Mouse (Mus musculus) urinary bladder, postnatal 36 days (tissue): Measurements from ENCODE around the gene Ctr9.
A peak's percentile ranks its signal among the peaks of the same experiment; 100 is the strongest.

ENCODE experiments used
- DNase-seq, 2 experiments: peaks; one replicate each; pipeline ENCODE4 v3.0.0; 2022; ENCODE audit warnings: low spot score in 2 of 2, mixed read lengths in 1 of 2

The Ctr9 gene

DNA sequence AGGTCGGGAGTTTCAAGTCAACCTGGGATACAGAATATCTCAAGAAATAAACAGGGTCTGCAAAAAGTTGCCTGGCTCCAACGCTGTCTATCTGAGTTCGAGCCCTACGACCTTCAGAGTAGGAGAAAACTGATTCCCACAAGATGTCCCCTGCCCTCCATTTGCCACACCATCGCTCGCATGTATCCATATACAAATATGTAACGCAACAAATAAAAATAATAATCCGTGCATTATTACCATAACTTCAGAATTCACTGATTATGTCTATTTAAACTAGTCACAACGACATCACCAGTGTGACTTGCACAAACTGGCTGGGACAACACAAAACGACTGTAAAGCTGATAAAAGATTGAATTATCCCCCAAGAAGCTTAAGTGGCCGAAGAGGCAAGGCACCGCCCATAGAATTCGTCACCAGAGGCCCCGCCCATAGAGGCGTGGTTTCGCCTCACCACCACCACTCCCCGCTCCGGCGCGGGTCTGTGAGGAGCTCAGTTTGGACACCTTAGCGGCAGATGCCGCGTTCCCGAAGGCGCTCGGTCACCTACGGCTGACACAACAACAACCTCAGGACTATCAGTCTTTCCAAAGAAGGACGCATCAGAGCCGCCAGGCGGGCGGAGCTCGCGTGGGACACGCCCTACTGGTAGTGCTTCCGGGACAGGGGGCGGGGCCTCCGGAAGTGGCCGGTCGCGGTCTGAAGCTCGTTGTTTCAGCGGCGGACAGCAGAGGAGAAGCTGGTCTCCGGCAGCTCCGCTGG lies at the start of gene Ctr9:
Gene Ctr9 (plus strand): TSS at position 671 of the 765 bp plus-strand sequence.
- DNase-seq: peak; percentile 93 to 95

DNA sequence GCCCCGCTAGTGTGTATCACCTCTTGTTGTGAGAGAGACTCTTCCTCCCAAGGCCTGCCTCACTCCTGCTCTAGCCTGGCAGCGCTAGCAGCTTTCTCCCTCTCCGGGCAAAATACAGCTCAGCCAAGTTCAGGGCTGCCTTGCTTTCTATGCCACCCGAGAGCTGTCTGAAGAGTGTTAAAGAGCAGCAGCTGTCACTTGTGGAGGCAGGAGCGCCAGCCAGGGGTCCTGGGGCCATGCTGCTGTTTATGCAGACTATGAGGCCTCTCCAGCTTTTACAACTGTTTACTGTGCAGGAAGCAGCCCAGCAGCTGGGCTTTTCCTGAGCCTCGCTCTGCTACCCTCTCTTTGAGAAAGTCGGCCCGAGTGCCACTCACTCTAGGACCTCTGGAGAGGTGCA lies 47.7 kb upstream of the Ctr9 start:
- no peak for DNase-seq

- peak in 1 of 2 experiments; percentile 57 for DNase-seq
Observed at GRCm38 (mm10) chr7:110982053-110982705, 46.6 kb upstream of the Ctr9 start, which contains the start of gene Mrvi1. TSS of gene Mrvi1 (minus strand) at chr7:110982461.

- peak; percentile 42 to 52 for DNase-seq
Observed at GRCm38 (mm10) chr7:110982764-110983163, 46.0 kb upstream of the Ctr9 start.

DNA sequence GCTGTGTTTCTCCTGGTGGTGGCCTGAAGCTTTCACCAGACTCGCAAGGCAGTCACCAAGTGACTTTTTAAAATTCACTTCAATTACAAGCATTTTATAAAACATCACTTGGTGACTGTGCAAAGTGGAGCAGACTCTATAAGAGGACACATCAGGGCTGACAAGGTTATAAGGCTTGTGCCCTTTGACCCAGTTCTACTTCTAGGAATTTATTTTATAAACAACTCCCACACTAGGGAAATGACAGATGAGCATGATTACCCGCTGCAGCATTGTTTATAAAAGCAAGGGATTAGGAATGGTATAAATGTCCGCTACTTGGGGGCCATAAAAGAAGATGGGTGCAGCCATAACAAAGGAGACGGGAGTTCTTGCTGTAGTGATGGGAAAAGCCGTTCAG lies 45.1 kb upstream of the Ctr9 start:
- DNase-seq: no peak

DNA sequence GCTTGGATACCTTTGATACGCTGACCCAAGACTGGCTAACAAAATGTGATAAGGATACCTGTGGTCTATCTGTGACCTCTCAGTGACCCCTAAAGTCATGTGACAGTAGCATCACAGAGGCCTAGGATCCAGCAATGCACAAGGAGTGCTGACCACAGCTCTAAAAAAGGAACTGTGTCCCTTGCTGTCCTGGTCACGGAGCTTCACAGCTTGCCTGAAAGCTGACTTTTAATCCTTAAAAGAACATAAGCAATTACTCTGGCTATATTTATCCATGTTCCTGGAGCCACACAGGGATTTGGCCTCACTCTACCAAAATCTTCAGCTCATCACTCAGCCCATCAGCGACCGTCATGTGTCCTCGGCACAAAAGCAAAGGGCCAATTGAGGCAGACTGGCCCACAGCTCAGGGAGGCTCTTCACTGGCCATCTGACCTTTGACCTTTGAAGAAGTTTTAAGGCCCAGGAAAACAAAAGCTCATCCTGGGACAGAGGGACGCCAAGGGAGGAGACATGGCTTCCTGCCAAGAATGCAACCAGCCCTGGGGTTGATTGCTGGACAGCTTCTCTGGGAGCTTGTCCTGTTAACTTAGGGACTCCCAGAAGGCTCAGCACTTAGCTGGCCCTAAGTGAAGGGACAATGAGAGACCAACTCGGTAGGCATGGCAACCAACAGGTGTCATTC lies 43.0 kb upstream of the Ctr9 start:
- no peak for DNase-seq

GRCm38 (mm10) chr7:110988081-110988480 lies 40.7 kb upstream of the Ctr9 start:
- DNase-seq: no peak

DNA sequence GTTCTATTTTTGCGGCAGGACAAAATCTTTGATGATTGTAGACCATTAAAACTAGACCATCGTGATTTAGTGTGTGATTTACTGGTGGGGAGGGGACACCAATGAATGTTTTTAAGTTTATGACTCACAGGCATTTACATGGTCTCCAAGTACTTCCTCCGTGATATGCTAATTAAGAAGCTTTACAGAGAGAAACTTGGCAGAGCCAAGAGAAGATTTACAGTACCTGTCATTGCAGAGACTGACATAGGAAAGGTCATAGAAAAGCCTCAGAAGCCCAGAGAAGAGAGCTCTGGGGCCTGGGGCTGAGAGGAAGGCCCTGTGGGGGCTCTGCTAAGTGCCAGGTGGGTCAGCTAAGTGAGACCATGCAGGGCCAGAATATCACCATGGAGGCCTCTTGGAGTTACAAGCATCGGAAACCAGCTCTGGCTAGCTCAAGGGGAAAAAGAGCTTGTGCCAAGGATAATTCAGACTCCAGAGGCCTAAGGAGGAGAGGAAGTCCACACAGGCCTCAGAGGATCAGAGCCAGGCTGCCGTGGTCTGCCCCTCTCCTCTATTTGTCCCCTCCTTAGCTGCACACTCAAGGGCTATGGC lies 39.4 kb upstream of the Ctr9 start:
- no peak for DNase-seq

DNA sequence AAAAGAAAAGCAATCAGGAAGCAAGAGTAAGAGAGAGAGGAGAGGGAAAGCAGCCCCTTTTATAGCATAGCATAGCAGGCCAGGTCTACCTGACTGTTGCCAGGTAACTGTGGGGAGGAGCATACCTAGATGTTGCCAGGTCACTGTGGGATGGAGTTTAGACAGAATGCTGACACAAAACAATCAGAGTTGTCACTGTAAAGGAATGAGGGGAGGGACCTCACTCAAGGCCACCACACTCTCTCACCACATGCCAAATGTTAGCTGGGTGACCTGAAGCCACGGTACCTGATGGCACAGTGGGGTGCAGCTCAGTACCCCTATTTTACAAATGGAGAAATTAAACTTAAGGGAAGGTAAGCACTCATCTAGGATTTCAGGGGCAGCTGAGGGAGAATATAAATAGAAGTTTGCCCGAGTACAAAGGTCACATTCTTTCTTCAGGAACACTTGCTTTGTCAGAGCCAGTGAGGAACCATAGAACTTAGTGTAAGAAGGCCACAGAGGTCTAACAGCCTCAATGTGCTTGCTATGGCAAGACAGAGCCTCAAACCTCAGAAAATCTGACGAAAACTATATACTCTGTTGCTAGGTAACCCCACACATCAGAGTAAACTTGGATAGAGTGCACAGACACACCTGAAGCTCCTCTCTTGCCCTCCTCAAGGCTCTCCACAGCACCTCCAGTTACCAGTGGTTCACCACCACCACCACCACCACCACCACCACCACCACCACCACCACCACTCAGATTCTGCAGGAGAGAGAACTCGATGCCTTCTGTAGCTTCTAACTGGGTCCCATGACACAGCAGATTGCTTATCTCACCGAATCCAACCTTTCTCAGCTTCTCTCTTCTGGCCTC lies 38.2 kb upstream of the Ctr9 start:
- DNase-seq: no peak

GRCm38 (mm10) chr7:110991221-110991494 lies 37.6 kb upstream of the Ctr9 start:
- DNase-seq: no peak

GRCm38 (mm10) chr7:110998887-110999827 lies 29.6 kb upstream of the Ctr9 start:
- DNase-seq: no peak

DNA sequence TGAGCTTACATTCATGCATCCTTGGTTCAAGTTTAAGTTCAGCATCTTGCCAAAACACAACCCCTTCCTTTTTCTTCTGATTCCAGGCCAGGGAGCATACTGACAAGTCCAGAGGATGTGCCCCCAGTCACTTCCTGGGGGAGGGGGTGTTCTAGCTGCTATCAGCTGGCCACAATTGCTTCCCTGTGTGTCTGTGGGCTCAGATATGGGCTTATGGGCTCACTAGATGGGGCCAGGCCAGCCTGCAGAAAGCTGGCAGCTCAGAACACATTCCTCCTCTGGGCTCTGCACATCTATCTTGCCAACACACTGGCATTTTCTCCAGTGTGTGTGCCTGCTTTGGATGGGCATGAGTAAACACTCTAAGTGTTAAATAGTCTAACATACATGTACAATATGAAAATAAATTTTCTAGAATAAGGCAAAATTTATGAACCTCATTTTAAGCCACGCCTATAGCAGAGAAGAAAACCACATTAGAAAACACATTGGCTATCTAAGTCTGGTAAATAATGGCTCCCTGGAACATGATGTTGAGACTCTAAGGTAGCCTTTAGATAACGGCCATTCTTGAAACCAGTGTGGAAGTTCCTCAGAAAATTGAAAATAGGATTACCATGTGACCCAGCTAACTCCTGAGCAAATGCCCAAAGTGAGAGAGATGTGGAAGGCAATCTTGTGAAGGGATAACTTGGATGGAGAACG lies 24.5 kb upstream of the Ctr9 start:
- no peak for DNase-seq

DNA sequence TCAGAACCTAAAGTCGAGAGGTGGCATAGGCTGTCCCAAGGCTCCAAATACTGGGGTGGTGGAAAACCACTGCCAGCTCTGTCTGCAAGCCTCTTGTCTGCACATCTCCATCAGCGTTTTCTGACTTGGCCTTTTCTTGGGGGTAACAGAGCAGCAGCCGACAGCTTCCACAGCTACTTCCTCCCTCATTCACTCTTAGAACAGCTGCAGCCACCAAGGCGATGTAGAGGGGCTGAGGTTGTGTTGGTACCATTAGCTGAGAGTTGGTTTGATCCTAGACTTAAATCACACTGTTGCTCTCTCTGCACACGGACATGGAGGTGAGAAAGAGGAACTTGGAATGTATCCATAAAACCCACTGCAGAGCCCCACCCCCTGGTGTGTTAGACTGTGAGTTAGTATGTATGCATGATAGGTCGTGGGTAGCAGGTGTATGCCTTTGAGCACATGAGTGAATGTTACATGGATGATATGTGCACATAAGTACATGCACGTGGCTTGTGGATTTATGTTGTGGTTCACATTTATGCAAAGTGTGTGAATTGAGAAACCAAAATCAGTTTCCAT lies 14.6 kb upstream of the Ctr9 start:
- no peak for DNase-seq

DNA sequence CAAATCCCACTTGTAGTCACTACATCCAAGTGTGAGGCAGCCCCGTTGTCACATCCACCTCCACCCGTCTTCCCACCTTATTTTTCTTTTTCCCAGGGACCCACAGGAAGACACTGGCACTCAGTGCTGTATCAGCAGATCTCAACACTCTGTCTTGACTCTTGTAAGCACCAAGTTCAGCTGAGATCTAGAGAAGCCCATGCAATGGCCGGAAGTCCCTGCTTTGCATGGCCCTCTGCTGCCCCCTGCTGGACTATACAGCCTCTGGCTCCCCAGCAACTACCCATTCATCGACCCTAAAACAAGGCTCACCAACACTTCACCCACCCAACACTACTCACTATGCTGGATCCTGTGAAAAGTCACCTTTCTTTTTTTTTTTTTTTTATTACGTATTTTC lies 13.9 kb upstream of the Ctr9 start:
- peak; percentile 72 to 85 for DNase-seq

DNA sequence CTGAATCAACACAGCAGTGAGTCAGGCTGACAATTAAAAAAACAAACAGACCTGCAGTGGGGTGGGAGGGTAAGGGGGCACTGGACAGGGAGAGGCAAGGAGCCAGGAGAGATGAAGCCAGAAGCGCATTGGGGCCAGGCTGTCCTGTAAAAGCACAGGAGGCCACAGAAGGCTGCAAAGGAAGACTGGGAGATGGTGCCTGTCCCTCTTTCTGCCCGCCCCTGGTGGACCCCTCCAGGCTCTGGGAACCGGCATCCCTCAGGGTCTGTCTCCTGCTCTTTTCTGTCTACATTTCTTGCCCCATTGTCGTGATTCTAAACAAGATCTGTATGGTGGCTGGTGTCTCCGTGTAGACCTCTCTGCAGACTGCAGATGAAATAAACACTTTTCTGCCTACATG lies 13.0 kb upstream of the Ctr9 start:
- no peak for DNase-seq

GRCm38 (mm10) chr7:111016921-111017320 lies 11.8 kb upstream of the Ctr9 start:
- no peak for DNase-seq

DNA sequence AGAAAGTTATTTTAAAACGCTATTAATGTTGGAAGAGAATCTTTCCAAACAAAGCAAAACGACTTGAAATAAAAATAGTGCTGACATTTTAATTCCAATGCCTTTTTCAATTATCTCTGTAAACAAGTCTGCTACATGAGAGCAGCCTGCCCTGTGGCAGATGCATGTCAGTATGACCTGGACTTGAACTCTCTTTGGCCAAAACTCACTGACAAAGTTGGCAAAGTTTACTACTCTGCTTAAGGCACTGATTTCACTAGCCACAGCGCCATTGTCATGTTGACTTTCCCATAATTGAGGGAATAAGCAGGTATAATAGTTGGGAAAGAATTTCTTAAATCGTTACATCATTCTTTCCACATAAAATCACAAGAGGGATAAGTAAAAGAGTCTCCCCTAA lies 7.9 kb upstream of the Ctr9 start:
- DNase-seq: no peak

DNA sequence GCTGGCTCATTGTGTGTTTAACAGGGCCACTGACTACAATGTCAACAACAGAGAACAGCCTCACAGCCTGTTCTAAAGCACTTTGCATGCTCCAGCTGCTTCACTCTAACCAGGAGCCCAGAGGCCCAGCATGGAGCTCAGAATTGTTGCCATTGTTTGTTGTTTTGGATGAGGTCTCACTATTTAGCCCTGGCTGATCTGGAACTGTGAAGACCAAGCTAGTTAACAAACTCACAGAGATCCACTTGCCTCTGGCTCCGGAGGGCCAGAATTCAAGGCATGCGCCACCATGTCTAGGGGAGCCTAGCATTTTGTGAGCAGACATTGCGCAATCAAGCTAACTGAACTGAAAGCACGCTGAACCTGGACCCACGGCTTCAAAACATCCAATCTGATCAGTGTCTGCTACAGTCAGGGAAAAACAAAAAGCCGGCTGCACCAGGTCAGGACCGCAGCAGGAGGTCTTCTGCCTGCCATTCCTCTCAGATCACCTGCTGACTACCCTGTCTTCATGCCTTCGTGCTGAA lies 4.6 kb upstream of the Ctr9 start:
- DNase-seq: peak; percentile 48 to 52

DNA sequence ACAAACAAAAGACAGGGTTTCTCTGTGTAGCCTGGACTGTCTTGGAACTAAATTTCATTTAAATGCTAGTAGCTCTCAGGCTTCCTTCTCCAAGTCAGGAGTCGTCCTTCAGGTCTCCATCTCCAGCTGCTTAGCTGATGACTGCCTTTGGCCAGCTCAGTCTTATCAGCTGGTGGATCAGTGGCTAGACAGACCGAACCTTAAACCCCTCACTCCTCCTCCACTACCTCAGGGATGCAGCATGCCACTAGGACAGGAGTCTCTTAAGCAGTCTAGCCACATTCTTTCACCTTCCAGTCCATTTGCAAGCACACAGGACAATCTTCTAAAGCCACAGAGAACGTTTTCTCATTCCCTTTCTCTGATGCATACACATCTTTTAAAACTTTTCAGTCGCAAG lies 3.8 kb upstream of the Ctr9 start:
- DNase-seq: no peak
